Mouse (Mus musculus) stomach, embryonic 14.5 days (tissue): ENCODE results near the gene Nol6. TPM values are rescaled to one million over a fixed set of nuclear protein-coding genes. Genes with fewer than 3 reads are reported as not detected.

Source experiments
- ATAC-seq: fragments of 200-750 bp; cut with Nextera tagmentation; 2 replicates; pipeline ENCODE4 v1.8.0; 2017; ENCODE audit warnings: low read depth, moderate TSS enrichment; ENCODE audit not compliant: insufficient number of reproducible peaks, insufficient read depth, low FRiP score
- H3K27ac ChIP-seq: fragments of 300-500 bp; sonication (generic); 2 replicates; pipeline ENCODE4 v1.5.1; 2014; ENCODE audit warnings: mild to moderate bottlenecking, low read length, moderate library complexity, mixed read lengths
- H3K27me3 ChIP-seq: fragments of 300-500 bp; sonication (generic); 2 replicates; pipeline ENCODE4 v1.6.1; 2014; ENCODE audit warnings: low read length, control low read depth, mixed read lengths; ENCODE audit not compliant: control insufficient read depth, insufficient read depth
- H3K36me3 ChIP-seq: fragments of 300-500 bp; sonication (generic); 2 replicates; pipeline ENCODE4 v1.6.1; 2014; ENCODE audit warnings: mild to moderate bottlenecking, control low read depth, low read length, moderate library complexity, mixed read lengths; ENCODE audit not compliant: control insufficient read depth, insufficient read depth
- H3K4me1 ChIP-seq: fragments of 300-500 bp; sonication (generic); 2 replicates; pipeline ENCODE4 v1.6.1; 2014; ENCODE audit warnings: low read length, control low read depth, mixed read lengths; ENCODE audit not compliant: control insufficient read depth, insufficient read depth
- H3K4me2 ChIP-seq: fragments of 300-500 bp; sonication (generic); replicated peaks from 2 replicates; pipeline ENCODE4 v1.6.1; 2014; ENCODE audit warnings: low read depth, low read length, control low read depth
- H3K4me3 ChIP-seq: fragments of 300-500 bp; sonication (generic); 2 replicates; pipeline ENCODE4 v1.5.1; 2014; ENCODE audit warnings: low read depth, low read length, control low read depth
- H3K9ac ChIP-seq: fragments of 300-500 bp; sonication (generic); replicated peaks from 2 replicates; pipeline ENCODE4 v1.6.1; 2014; ENCODE audit warnings: low read depth, mild to moderate bottlenecking, control low read depth, low read length, moderate library complexity, mixed read lengths
- H3K9me3 ChIP-seq: fragments of 300-500 bp; sonication (generic); 2 replicates; pipeline ENCODE4 v1.6.1; 2016; ENCODE audit warnings: low read depth, low read length, control low read depth; ENCODE audit not compliant: control insufficient read depth
- WGBS: fragments of 180-500 bp; shearing (Covaris S2); extraction: QIAGEN DNeasy Blood & Tissue Kit; methylation state at CpG from one replicate; pipeline ENCODE4 v1.1.7; 2014; 5-methylcytosine and 5-hydroxymethylcytosine counted together
- polyA plus RNA-seq: library from polyadenylated mRNA; unstranded; fragments of >200 nt; fragmentation: Nextera tagmentation; extraction: Ambion mirVana; gene quantifications from 2 replicates; pipeline ENCODE4 v1.2.1, GENCODE M21; 2014

Gene Nol6
- polyA plus RNA-seq, 1 experiment from 2014 or later: 22.5 TPM

DNA sequence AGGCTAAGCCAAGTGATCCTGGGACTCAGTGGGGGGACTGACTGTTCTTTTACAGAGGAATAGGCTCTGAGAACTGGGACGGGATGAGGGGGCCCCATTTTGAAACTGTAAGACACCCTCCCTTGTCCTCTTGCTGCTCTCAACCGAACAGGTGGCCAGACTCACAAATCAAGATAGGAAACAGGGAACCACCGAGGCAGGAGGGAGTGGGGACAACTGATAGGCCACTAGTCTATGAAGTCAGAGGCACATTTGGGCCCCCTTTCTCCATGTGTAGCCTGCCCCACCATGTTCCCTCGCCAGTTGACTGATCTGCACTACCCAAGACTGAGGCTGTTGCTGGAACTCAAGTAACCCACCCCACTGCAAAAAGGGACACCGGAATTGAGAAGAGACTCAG is 27.5 kb downstream of the Nol6 start:
- H3K9me3 ChIP-seq: no peaks in the 10 kb centered on the region
- H3K4me2 ChIP-seq: peak overlapping the region; percentile 84
- H3K27ac ChIP-seq: no peak overlapping the region
- 0 out of 2 replicates have a peak overlapping the region, but pooled peaks have one; percentile 31 for H3K4me3 ChIP-seq
- H3K9ac ChIP-seq: no peak overlapping the region
- H3K36me3 ChIP-seq: no peaks in the 10 kb centered on the region
- 74% methylated on average over 5 of the region's 5 CpGs for WGBS
- H3K4me1 ChIP-seq: peaks cover 13% of the 10 kb centered on the region; the same call in 1 of the 2 replicates
- no peaks in the 10 kb centered on the region; the same call in 1 of the 2 replicates for H3K27me3 ChIP-seq
- ATAC-seq: no peak; the same call in 1 of the 2 replicates

DNA sequence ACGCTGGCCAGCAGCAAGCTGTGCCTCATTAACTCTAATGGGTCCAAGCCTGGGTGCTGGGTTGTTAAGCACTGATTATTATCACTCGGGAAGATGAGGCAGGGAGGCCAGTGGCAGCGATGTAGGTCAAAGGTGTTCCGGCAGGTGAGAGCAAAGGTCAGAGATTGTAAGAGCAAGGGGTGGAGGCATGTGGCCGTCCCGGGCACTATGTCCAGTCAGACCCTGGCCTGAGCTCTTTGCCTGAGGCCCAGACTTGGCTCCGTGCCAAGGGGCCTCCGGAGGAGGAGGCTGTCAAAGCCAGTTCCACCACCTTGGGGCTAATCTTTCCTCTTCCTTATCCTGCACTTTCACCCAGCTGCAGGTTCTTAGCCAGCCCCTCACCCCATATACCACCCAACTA is 28.1 kb downstream of the Nol6 start:
- Histone ChIP-seq H3K27ac (no peak overlapping the region), H3K9ac (no peak overlapping the region), H3K4me3 (no peak overlapping the region), H3K4me2 (0 out of 2 replicates have a peak overlapping the region, but pooled peaks have one; percentile 10), H3K27me3 (no peaks in the 10 kb centered on the region; the same call in 1 of the 2 replicates), H3K36me3 (no peaks in the 10 kb centered on the region), H3K4me1 (peaks cover 13% of the 10 kb centered on the region; the same call in 1 of the 2 replicates), H3K9me3 (no peaks in the 10 kb centered on the region)
- no peak for ATAC-seq
- WGBS: 37% methylated on average over 8 of the region's 8 CpGs

DNA sequence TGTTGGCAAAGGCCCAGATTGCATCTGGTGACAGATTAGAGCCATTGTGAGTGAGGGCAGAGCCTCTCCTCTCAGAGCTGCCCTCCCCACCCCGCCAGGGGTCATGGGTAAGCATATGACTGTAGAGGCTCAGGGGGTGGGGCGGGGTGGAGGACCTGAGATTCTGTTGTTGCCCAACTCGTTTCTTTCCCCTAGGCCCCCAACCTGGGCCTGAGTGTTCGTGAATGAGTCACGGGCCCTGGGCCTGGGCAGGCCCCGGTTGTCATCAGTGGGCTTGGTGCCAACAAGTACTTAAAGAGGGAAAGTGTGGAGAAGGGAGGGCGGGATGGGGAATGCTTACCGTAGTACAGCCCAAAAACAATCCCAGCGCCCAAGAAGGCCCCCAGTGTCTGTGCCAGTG is 29.9 kb downstream of the Nol6 start:
- H3K27me3 ChIP-seq: no peaks in the 10 kb centered on the region; the same call in 1 of the 2 replicates
- H3K4me2 ChIP-seq: no peak overlapping the region
- 51% methylated on average over 9 of the region's 9 CpGs for WGBS
- H3K27ac ChIP-seq: no peak overlapping the region
- no peak overlapping the region for H3K4me3 ChIP-seq
- no peak overlapping the region for H3K9ac ChIP-seq
- peaks cover 13% of the 10 kb centered on the region; the same call in 1 of the 2 replicates for H3K4me1 ChIP-seq
- H3K36me3 ChIP-seq: no peaks in the 10 kb centered on the region
- no peaks in the 10 kb centered on the region for H3K9me3 ChIP-seq
- ATAC-seq: peak; percentile 69

DNA sequence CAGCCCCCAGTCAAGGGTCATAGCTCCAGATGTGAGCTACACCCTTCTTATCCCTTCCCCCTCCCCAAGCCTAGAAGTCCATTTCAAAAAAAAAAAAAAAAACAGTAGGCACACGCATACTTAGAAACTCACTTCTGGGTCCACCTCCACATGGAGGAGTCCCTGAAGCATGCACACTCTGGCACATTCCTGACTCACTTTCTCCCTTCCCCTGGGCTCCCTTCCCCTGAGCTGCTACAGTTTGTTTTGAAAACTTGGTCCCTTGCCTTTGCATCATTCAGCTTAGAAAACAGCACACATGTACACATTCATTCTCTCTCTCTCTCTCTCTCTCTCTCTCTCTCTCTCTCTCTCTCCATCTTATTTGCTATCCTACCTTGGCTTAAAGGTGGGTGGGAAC is 31.3 kb downstream of the Nol6 start:
- no peak overlapping the region for H3K9ac ChIP-seq
- no peak overlapping the region for H3K4me3 ChIP-seq
- WGBS: 77% methylated on average over 1 of the region's 1 CpGs
- H3K27ac ChIP-seq: no peak overlapping the region
- no peak overlapping the region for H3K4me2 ChIP-seq
- ATAC-seq: no peak
- H3K36me3 ChIP-seq: no peaks in the 10 kb centered on the region
- H3K4me1 ChIP-seq: peaks cover 7% of the 10 kb centered on the region; the same call in 1 of the 2 replicates
- H3K9me3 ChIP-seq: no peaks in the 10 kb centered on the region
- H3K27me3 ChIP-seq: no peaks in the 10 kb centered on the region; the same call in 1 of the 2 replicates

DNA sequence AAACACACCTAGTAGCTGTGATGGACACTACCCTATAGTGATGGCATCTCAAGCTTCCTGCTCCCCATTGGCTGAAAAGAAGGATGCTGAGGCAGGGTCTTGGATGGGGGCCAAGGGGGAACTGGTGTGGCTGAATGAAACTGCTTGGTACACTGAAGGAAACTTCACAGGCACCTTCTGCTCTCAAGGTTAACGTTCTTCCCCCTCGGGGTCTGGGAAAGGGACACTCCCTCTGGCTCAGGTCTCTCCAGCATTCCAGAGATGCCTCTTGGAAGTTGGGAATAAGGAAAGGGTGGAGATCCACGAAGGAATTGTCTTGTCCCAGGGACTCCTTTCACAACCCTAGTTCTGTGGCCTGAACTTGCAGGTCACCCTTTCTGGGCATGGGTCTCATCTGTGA is 32.9 kb downstream of the Nol6 start:
- no peaks in the 10 kb centered on the region for H3K9me3 ChIP-seq
- 0 out of 2 replicates have a peak, but pooled peaks cover 3% of the 10 kb centered on the region for H3K4me1 ChIP-seq
- no peaks in the 10 kb centered on the region for H3K27me3 ChIP-seq
- 37% methylated on average over 3 of the region's 3 CpGs for WGBS
- H3K27ac ChIP-seq: no peak overlapping the region
- no peak for ATAC-seq
- H3K9ac ChIP-seq: no peak overlapping the region
- no peak overlapping the region for H3K4me2 ChIP-seq
- no peaks in the 10 kb centered on the region for H3K36me3 ChIP-seq
- no peak overlapping the region for H3K4me3 ChIP-seq

DNA sequence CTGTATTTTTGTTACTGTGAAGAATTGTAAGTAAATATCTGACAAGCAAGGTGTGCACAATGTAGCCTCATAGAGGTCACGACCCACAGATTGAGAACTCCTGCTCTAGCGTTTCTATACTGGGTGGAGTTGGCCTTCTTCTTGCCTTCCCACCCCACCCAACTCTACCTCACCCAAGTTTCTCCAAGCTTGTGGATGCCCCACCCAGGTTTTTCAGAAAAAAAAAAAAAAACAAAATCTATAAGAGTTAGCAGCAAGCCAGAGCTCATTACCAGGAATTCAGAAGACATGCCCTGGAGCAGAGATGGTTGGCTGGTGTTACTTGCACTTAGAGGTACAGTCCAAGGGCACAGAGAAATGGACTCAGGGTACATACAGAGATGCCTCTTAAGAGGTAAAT is 34.5 kb downstream of the Nol6 start:
- H3K4me1 ChIP-seq: 0 out of 2 replicates have a peak, but pooled peaks cover 3% of the 10 kb centered on the region
- H3K4me3 ChIP-seq: no peak overlapping the region
- no peak overlapping the region for H3K27ac ChIP-seq
- no peak overlapping the region for H3K4me2 ChIP-seq
- H3K36me3 ChIP-seq: no peaks in the 10 kb centered on the region
- H3K27me3 ChIP-seq: no peaks in the 10 kb centered on the region
- no peaks in the 10 kb centered on the region for H3K9me3 ChIP-seq
- no peak for ATAC-seq
- WGBS: 59% methylated on average over 2 of the region's 2 CpGs
- H3K9ac ChIP-seq: no peak overlapping the region

DNA sequence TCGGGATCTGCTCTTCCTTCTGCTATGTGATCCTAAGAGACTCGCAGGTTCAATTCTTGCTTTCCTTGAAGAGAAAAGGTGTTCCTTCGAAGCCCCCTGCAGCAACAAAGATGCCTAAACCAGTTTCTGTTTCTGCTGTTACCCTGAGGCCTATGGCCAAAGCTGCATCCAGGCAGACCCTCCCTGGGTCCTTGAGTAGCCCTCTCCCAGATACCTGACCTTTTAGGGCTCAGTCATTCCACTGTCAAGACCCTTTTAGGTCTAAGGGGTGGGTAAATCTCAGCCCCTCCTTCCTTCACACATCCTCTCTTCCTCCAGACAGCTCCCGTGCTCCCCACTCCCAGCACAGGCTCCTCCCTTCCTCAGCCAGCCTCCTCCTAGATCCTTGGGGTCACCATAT is 35.1 kb downstream of the Nol6 start:
- H3K4me2 ChIP-seq: no peak overlapping the region
- 77% methylated on average over 4 of the region's 4 CpGs for WGBS
- H3K4me1 ChIP-seq: no peaks in the 10 kb centered on the region
- ATAC-seq: no peak
- H3K27ac ChIP-seq: no peak overlapping the region
- H3K9ac ChIP-seq: no peak overlapping the region
- H3K9me3 ChIP-seq: no peaks in the 10 kb centered on the region
- H3K36me3 ChIP-seq: no peaks in the 10 kb centered on the region
- no peak overlapping the region for H3K4me3 ChIP-seq
- no peaks in the 10 kb centered on the region for H3K27me3 ChIP-seq

DNA sequence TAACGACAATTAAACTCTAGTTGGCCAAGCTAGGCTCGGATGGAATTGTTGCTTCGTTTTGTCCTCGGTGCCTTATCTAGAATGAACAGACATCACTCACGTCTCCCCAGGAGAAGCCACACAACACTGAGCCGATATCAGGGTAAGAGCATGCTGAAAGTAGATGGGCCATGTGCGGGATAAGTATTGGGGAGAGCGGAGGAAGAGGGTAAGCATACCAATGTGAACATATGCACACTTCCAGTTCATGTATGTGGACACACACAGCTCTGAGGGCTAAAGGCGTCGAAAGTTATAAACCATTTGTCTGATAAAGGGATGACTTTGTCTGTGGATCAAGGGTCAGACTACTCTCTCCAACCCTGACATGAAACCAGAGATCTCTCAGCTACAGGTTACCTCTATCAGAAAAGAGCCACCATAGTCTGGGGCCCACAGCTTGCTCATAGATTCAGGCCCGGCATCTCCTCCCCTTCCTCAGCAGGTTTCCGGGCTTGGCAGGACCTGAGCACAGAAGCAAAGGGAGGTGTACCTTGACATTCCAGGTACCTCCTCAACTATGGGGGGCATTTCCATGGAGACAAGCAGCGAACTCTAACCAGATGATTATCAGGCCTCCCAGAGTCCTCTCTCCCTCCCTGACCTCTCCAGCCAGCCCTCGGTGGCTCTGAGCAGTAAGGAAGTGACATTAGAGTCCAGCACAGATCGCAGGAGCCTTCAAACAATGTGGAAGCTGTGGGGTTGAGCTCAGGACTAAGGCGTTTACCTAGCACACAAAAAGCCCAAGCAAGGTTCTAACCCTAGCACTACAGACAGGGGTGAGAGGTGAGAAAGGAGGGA is 36.6 kb downstream of the Nol6 start:
- no peak overlapping the region for H3K9ac ChIP-seq
- H3K27me3 ChIP-seq: no peaks in the 10 kb centered on the region
- no peak overlapping the region for H3K27ac ChIP-seq
- no peaks in the 10 kb centered on the region for H3K36me3 ChIP-seq
- no peak overlapping the region for H3K4me3 ChIP-seq
- H3K9me3 ChIP-seq: no peaks in the 10 kb centered on the region
- H3K4me1 ChIP-seq: no peaks in the 10 kb centered on the region
- no peak overlapping the region for H3K4me2 ChIP-seq
- 80% methylated on average over 16 of the region's 16 CpGs for WGBS
- ATAC-seq: peak; percentile 64; the same call in 1 of the 2 replicates
